Mouse (Mus musculus) gastrocnemius, postnatal 36 days (tissue): Measurements from ENCODE around the gene Plekho2. TPM values are rescaled to one million over a fixed set of nuclear protein-coding genes. Genes with fewer than 3 reads are reported as not detected.

Source experiments
- total RNA-seq, 2 experiments: library from RNA; stranded (reverse); gene quantifications; 2 replicates each; pipeline ENCODE4 v1.2.3; 2021

Plekho2 gene
- total RNA-seq, 2 experiments from 2014 or later, result 5.2 to 5.9 TPM

Other genes with a start within 250 kb of the Plekho2 start
- gene Pdcd7, start 233.9 kb downstream of the Plekho2 start, total RNA-seq, result 10 to 100 TPM; 10.3 to 12.6 TPM
- under 1 TPM in 1 of 2 experiments, not detected in 1; 0.56 TPM for gene Ubap1l, start 219.0 kb downstream of the Plekho2 start, total RNA-seq
- 1 to 10 TPM; 6.7 to 8.9 TPM for gene Kbtbd13, start 188.4 kb downstream of the Plekho2 start, total RNA-seq
- gene Rasl12, start 181.5 kb downstream of the Plekho2 start, total RNA-seq, result 1 to 10 TPM; 3.2 to 3.8 TPM
- gene Slc51b, start 157.1 kb downstream of the Plekho2 start, total RNA-seq, result not detected
- gene Mtfmt, start 144.3 kb downstream of the Plekho2 start, total RNA-seq, result 1 to 10 TPM; 4.3 to 4.7 TPM
- 1 to 10 TPM; 7.9 to 8.8 TPM for gene Spg21, start 119.1 kb downstream of the Plekho2 start, total RNA-seq
- not detected for gene Ankdd1a, start 59.8 kb downstream of the Plekho2 start, total RNA-seq
- gene Pif1, start 7.1 kb upstream of the Plekho2 start, total RNA-seq, result under 1 TPM in 1 of 2 experiments, not detected in 1; 0.92 TPM
- gene Rbpms2, start 49.6 kb upstream of the Plekho2 start, total RNA-seq, result 1 to 10 TPM; 1.7 to 1.9 TPM
- 100 to 1,000 TPM; 217 to 221 TPM for gene Oaz2, start 88.0 kb upstream of the Plekho2 start, total RNA-seq
- 10 to 100 TPM; 16.3 to 17.8 TPM for gene Zfp609, start 247.5 kb upstream of the Plekho2 start, total RNA-seq